Mouse (Mus musculus) testis, adult 2 months (tissue): Measurements from ENCODE around the gene Tlr5. TPM values are rescaled to one million over a fixed set of nuclear protein-coding genes. Genes with fewer than 3 reads are reported as not detected.

Experiments
- H3K27ac ChIP-seq: fragments of 200-500 bp; 2 replicates; pipeline ENCODE4 v1.5.1; 2012; ENCODE audit warnings: low read depth, low read length; ENCODE audit not compliant: control insufficient read depth, insufficient read depth
- H3K27me3 ChIP-seq: fragments of 200-500 bp; 2 replicates; pipeline ENCODE4 v1.6.1; 2012; ENCODE audit warnings: mild to moderate bottlenecking, low read length, moderate library complexity; ENCODE audit not compliant: control insufficient read depth, insufficient read depth
- H3K36me3 ChIP-seq: fragments of 200-500 bp; 2 replicates; pipeline ENCODE4 v1.6.1; 2012; ENCODE audit warnings: mild to moderate bottlenecking, low read length; ENCODE audit not compliant: control insufficient read depth, insufficient read depth
- H3K4me1 ChIP-seq: fragments of 200-500 bp; 2 replicates; pipeline ENCODE4 v1.6.1; 2012; ENCODE audit warnings: low read length; ENCODE audit not compliant: control insufficient read depth, insufficient read depth
- H3K4me3 ChIP-seq: fragments of 200-500 bp; 2 replicates; pipeline ENCODE4 v1.5.1; 2012; ENCODE audit warnings: low read depth, mild to moderate bottlenecking, low read length, moderate library complexity, mixed read lengths; ENCODE audit not compliant: control insufficient read depth
- CTCF ChIP-seq: fragments of 200-500 bp; IDR thresholded peaks from 2 replicates; pipeline ENCODE4 v1.5.1; 2012; ENCODE audit warnings: low read depth, mild to moderate bottlenecking, inconsistent platforms, low read length, moderate library complexity; ENCODE audit not compliant: control insufficient read depth, insufficient read depth, insufficient replicate concordance
- POLR2A ChIP-seq: fragments of 200-500 bp; IDR thresholded peaks from 2 replicates; pipeline ENCODE4 v1.6.1; 2012; ENCODE audit warnings: low read depth, mild to moderate bottlenecking, inconsistent platforms, low read length, moderate library complexity; ENCODE audit not compliant: control insufficient read depth
- polyA plus RNA-seq: library from polyadenylated mRNA; depleted of rRNA; stranded (reverse); fragments of >200 nt; gene quantifications from 2 replicates; pipeline ENCODE4 v1.2.3, GENCODE M21; 2012

Tlr5 gene
- polyA plus RNA-seq, 1 experiment, result 0.35 TPM

- Histone ChIP-seq H3K4me3 (no peak overlapping the region), H3K27me3 (no peaks in the 10 kb centered on the region), H3K27ac (no peak overlapping the region), H3K4me1 (peaks cover 10% of the 10 kb centered on the region), H3K36me3 (no peaks in the 10 kb centered on the region)
- TF ChIP-seq CTCF, result no peak
- no peak for TF ChIP-seq POLR2A
These were observed 921 bp upstream of the Tlr5 start for GRCm38 (mm10) chr1:182953667-182954066.

DNA sequence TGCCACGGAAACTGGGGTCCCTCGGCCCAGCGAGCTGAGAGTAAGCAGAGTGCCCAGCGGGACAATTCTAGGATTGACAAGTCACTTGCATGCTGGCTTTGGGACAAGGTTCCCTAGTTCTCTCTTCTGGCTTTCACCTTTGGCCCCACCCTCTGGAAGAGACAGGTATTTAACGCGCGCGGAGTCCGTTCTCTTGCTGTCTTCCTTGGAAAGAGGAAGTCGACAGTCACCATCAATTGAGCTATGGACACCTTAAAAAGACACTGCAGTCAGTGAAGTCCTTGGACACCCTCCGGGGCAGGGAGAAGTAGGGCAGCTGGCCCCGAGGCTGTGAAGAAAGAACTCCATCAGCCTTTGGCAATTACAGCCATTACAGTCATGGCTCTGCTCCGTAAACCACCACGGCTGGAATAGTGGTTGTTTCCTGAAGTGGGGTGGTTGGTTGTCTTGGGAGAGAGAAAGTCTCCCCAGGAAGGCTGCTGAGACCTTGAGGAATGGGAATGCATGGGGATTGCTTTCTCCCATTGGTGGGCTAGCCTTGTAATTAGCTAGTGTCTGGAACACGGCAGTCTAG lies 546 bp downstream of the Tlr5 start:
- H3K27me3 ChIP-seq, result no peaks in the 10 kb centered on the region
- peak overlapping the region; percentile 46 for H3K4me3 ChIP-seq
- H3K4me1 ChIP-seq, result peaks cover 14% of the 10 kb centered on the region
- TF ChIP-seq POLR2A, result no peak
- TF ChIP-seq CTCF, result no peak
- no peaks in the 10 kb centered on the region for H3K36me3 ChIP-seq
- H3K27ac ChIP-seq, result no peak overlapping the region

GRCm38 (mm10) chr1:182956186-182956960 lies 1.8 kb downstream of the Tlr5 start:
- Histone ChIP-seq H3K27me3 (no peaks in the 10 kb centered on the region), H3K36me3 (no peaks in the 10 kb centered on the region), H3K4me3 (no peak overlapping the region), H3K4me1 (peaks cover 15% of the 10 kb centered on the region), H3K27ac (no peak overlapping the region)
- TF ChIP-seq POLR2A (no peak), CTCF (no peak)

DNA sequence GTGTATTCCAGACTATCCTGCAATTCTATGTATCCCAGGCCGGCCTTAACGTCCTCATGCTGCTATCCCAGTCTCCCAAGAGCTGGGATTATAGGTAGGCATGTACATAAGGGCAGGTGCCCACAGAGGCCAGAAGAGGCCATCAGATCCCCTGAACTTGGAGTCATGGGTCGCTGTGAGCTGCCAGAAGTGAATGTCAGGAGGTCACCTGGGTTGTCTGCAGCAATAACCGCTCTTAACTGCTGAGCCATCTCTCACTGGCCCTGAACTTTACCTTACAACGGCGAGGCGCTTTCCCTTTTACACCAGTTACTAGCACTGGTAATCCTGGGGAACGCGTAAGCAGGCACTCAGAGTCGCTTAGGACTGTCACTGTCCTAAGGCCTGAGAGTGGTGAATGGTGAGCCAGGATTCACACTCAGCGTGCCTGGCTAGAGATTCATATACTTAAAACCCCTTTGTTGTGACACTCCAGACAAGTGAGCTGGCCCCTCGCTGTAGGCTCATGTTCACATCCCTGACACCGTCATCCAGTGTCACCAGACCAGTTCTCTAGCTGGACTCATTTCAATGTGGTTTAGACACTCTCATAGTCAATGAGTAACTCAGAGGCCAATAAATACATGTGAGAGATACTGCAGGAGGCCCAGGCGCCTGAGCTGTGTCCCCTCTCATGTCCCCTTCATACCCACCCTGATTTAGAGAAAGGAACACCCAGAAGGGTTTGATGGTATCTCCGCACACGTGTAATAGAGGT lies 2.6 kb downstream of the Tlr5 start:
- no peak overlapping the region for H3K27ac ChIP-seq
- no peaks in the 10 kb centered on the region for H3K36me3 ChIP-seq
- no peak overlapping the region for H3K4me3 ChIP-seq
- peaks cover 15% of the 10 kb centered on the region for H3K4me1 ChIP-seq
- TF ChIP-seq POLR2A (no peak), CTCF (no peak)
- H3K27me3 ChIP-seq, result no peaks in the 10 kb centered on the region

DNA sequence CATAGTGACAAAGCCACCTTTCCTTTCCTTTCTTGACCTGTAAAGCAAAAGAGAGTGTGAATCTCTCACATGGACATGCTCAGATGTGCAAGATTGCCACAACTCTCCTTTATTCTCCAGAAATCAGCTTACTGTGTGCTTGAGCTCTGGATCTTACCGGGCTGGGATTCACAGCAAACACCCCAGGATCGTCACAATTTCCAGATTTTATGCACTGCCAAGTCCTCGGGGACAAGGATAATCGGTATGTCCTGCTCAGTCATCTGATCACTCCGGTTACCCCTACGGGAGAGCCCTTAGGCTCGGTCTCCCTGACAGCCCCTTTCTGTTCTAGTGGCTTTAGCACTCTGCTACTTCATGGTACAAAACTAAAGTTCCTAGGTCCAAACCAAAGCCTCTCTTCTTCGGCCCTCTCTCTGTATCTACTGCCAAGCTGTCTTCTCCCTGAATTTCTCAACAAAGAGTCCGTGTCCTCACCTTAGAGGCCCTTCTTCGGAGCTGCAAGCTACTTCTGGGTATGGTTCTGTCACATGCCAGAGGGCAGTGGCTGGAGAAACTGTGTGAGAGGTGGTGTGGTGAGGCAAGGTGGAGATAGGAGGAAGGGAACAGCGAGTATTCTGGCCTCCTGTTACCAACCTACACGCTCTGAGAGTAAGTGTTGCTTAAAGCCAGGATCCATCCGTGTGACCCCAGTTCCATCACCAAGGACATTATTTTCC lies 3.4 kb downstream of the Tlr5 start:
- Histone ChIP-seq H3K4me1 (peaks cover 15% of the 10 kb centered on the region), H3K27ac (no peak overlapping the region), H3K27me3 (no peaks in the 10 kb centered on the region), H3K4me3 (no peak overlapping the region), H3K36me3 (no peaks in the 10 kb centered on the region)
- no peak for TF ChIP-seq POLR2A
- no peak for TF ChIP-seq CTCF

DNA sequence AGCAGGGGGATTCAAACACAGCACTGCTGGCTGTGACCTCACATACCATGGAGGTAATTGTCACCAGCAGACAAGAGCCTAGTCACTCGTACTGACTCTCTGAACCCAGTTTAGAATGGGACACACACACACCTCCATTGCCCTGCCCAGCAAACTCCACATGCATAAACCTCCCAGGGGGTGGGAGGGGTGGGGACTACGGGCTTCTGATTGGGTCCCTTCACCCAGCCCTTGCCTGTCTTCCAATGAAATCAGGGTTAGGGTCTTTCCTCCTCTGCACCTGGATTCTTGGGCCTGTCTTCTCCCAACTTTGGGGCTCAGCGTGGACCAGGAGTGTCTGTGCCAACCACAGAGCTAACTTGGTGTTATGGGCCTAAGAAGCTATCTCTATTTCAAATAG lies 4.2 kb downstream of the Tlr5 start:
- H3K4me1 ChIP-seq, result peaks cover 15% of the 10 kb centered on the region
- no peaks in the 10 kb centered on the region for H3K36me3 ChIP-seq
- H3K27ac ChIP-seq, result no peak overlapping the region
- no peak overlapping the region for H3K4me3 ChIP-seq
- TF ChIP-seq CTCF, result no peak
- TF ChIP-seq POLR2A, result no peak
- no peaks in the 10 kb centered on the region for H3K27me3 ChIP-seq
